Mouse (Mus musculus) heart, postnatal 0 days (tissue): Measurements from ENCODE around the gene Ccng1. TPM values are rescaled to one million over a fixed set of nuclear protein-coding genes. Genes with fewer than 3 reads are reported as not detected.

Experiments used
- ATAC-seq: fragments of 200-750 bp; cut with Nextera tagmentation; 2 replicates; pipeline ENCODE4 v1.8.0; 2017; ENCODE audit warnings: low read depth, moderate number of reproducible peaks, moderate library complexity; ENCODE audit not compliant: insufficient read depth
- DNase-seq: peaks from one replicate; pipeline ENCODE4 v3.0.0-alpha.2; 2016; ENCODE audit warnings: low spot score
- H3K27ac ChIP-seq: fragments of 300-500 bp; sonication (generic); 2 replicates; pipeline ENCODE4 v1.5.1; 2014; ENCODE audit warnings: low read depth, mild to moderate bottlenecking
- H3K27me3 ChIP-seq: fragments of 300-500 bp; sonication (generic); 2 replicates; pipeline ENCODE4 v1.6.1; 2014; ENCODE audit warnings: low read length, mixed read lengths; ENCODE audit not compliant: control insufficient read depth, insufficient read depth
- H3K36me3 ChIP-seq: fragments of 300-500 bp; sonication (generic); replicated peaks from 2 replicates; pipeline ENCODE4 v1.6.1; 2014; ENCODE audit warnings: low read length, mixed read lengths; ENCODE audit not compliant: control insufficient read depth, insufficient read depth
- H3K4me1 ChIP-seq: fragments of 300-500 bp; sonication (generic); 2 replicates; pipeline ENCODE4 v1.6.1; 2014; ENCODE audit warnings: antibody characterized with exemption; ENCODE audit not compliant: control insufficient read depth, insufficient read depth
- H3K4me2 ChIP-seq: fragments of 300-500 bp; sonication (generic); 2 replicates; pipeline ENCODE4 v1.6.1; 2014; ENCODE audit warnings: low read depth, mild to moderate bottlenecking, low read length, moderate library complexity
- H3K4me3 ChIP-seq: fragments of 300-500 bp; sonication (generic); 2 replicates; pipeline ENCODE4 v1.5.1; 2014; ENCODE audit warnings: low read depth, low read length
- H3K9ac ChIP-seq: fragments of 300-500 bp; sonication (generic); replicated peaks from 2 replicates; pipeline ENCODE4 v1.6.1; 2014; ENCODE audit warnings: low read depth, low read length, mixed read lengths
- H3K9me3 ChIP-seq: fragments of 300-500 bp; sonication (generic); replicated peaks from 2 replicates; pipeline ENCODE4 v1.6.1; 2016; ENCODE audit warnings: low read length; ENCODE audit not compliant: control insufficient read depth
- CTCF ChIP-seq: IDR thresholded peaks from 2 replicates; pipeline ENCODE4 v1.5.1; 2016; ENCODE audit warnings: antibody characterized with exemption, control low read depth, low read depth
- EP300 ChIP-seq: IDR thresholded peaks from 2 replicates; pipeline ENCODE4 v1.6.1; 2016; ENCODE audit warnings: antibody characterized with exemption, low read depth
- WGBS: fragments of 180-500 bp; shearing (Covaris S2); extraction: QIAGEN DNeasy Blood & Tissue Kit; methylation state at CpG from one replicate; pipeline ENCODE4 v1.1.7; 2014; 5-methylcytosine and 5-hydroxymethylcytosine counted together
- polyA plus RNA-seq: library from polyadenylated mRNA; unstranded; fragments of >200 nt; fragmentation: Nextera tagmentation; extraction: Ambion mirVana; gene quantifications from 2 replicates; pipeline ENCODE4 v1.2.1, GENCODE M21; 2015
- total RNA-seq: library from RNA; depleted of rRNA; stranded (reverse); fragments of >200 nt; gene quantifications from 2 replicates; pipeline ENCODE4 v1.2.3, GENCODE M21; 2014; ENCODE audit warnings: low replicate concordance

Ccng1 gene
- total and polyA plus RNA-seq, 2 experiments from 2014 or later: 174 to 246 TPM

GRCm38 (mm10) chr11:40741605-40742262, 13.4 kb downstream of the Ccng1 start:
- WGBS: 92% methylated on average over 12 of the region's 12 CpGs
- Histone ChIP-seq H3K27ac (no peak overlapping the region), H3K9me3 (no peaks in the 10 kb centered on the region), H3K27me3 (no peaks in the 10 kb centered on the region), H3K9ac (no peak overlapping the region), H3K36me3 (peaks cover 49% of the 10 kb centered on the region), H3K4me2 (no peak overlapping the region), H3K4me1 (no peaks in the 10 kb centered on the region), H3K4me3 (no peak overlapping the region)
- TF ChIP-seq EP300 (no peak), CTCF (no peak)
- ATAC-seq: no peak
- no peak for DNase-seq

DNA sequence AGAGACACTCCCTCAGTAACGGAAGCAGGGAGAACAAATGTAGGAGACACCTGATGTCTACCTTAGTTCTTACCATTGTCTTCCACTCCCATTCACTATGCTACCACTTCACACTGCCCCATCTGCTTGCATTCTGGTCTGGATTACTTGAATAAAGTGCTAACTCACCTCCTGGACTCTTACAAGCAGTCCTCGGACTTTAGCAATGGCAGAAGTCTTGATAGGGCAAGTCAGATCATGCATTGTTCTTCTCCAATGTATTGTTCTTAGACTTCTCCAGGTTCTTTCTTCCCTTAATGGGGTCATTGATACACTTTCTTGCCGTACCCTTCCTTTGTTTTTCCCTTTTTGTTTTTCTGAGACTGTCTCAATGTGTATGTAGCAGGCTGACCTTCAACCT, 17.7 kb downstream of the Ccng1 start:
- Histone ChIP-seq H3K27me3 (no peaks in the 10 kb centered on the region), H3K9me3 (no peaks in the 10 kb centered on the region), H3K4me1 (peaks cover 16% of the 10 kb centered on the region), H3K4me2 (no peak overlapping the region), H3K36me3 (peaks cover 47% of the 10 kb centered on the region), H3K4me3 (no peak overlapping the region), H3K9ac (no peak overlapping the region), H3K27ac (no peak overlapping the region)
- TF ChIP-seq CTCF (no peak), EP300 (no peak)
- no peak for DNase-seq
- ATAC-seq: no peak
- WGBS: 93% methylated on average over 3 of the region's 3 CpGs

GRCm38 (mm10) chr11:40734251-40734752, 20.8 kb downstream of the Ccng1 start:
- Histone ChIP-seq H3K4me1 (peaks cover 20% of the 10 kb centered on the region), H3K9me3 (no peaks in the 10 kb centered on the region), H3K27ac (peak overlapping the region; percentile 81; the same call in 1 of the 2 replicates), H3K27me3 (no peaks in the 10 kb centered on the region), H3K4me3 (peak overlapping the region; percentile 83), H3K9ac (peak overlapping the region; percentile 85), H3K4me2 (peak overlapping the region; percentile 83), H3K36me3 (peaks cover 27% of the 10 kb centered on the region)
- ATAC-seq (no peak), DNase-seq (no peak)
- WGBS: 4% methylated on average over 11 of the region's 11 CpGs
- no peak for TF ChIP-seq EP300
- TF ChIP-seq CTCF: no peak

- Histone ChIP-seq H3K27me3 (no peaks in the 10 kb centered on the region), H3K4me1 (peaks cover 20% of the 10 kb centered on the region), H3K36me3 (peaks cover 29% of the 10 kb centered on the region), H3K9me3 (no peaks in the 10 kb centered on the region), H3K9ac (peak within 1 kb of the TSS; percentile 85), H3K27ac (peak within 1 kb of the TSS; percentile 81), H3K4me3 (peak within 1 kb of the TSS; percentile 83), H3K4me2 (peak within 1 kb of the TSS; percentile 91)
- TF ChIP-seq EP300 (no peak; the same call in 1 of the 2 replicates), CTCF (no peak)
- WGBS: under 1% methylated on average over 52 of the region's 52 CpGs
- DNase-seq (peak; percentile 99), ATAC-seq (peak; percentile 100)
Observed at GRCm38 (mm10) chr11:40733339-40734174, 21.6 kb downstream of the Ccng1 start, which contains the start of the genes Hmmr and Nudcd2. Hmmr (minus strand) TSS chr11:40733422. Nudcd2 (plus strand) TSS chr11:40733667.

- WGBS: under 1% methylated on average over 14 of the region's 14 CpGs
- Histone ChIP-seq H3K9me3 (no peaks in the 10 kb centered on the region), H3K27ac (peak overlapping the region; percentile 36; the same call in 1 of the 2 replicates), H3K4me1 (peaks cover 20% of the 10 kb centered on the region), H3K4me3 (peak overlapping the region; percentile 83), H3K27me3 (no peaks in the 10 kb centered on the region), H3K36me3 (peaks cover 29% of the 10 kb centered on the region), H3K9ac (peak overlapping the region; percentile 64), H3K4me2 (peak overlapping the region; percentile 91)
- ATAC-seq (peak; percentile 10), DNase-seq (no peak)
- no peak for TF ChIP-seq CTCF
- no peak for TF ChIP-seq EP300
Observed at GRCm38 (mm10) chr11:40732997-40733338, 22.1 kb downstream of the Ccng1 start.
